Mouse (Mus musculus): ENCODE measurements around the gene Mamdc2.

GRCm38 (mm10) chr19:23327056-23327640 is 121.1 kb downstream of the Mamdc2 start:
- TF ChIP-seq POLR2A (IDR thresholded peaks at IDR 0.05; ENCODE audit: control insufficient read depth, low read depth, low read length) (no peak), CTCF (IDR thresholded peaks at IDR 0.05; ENCODE audit: control insufficient read depth, insufficient read depth, insufficient replicate concordance, low read depth, low read length) (no peak)
